Mouse (Mus musculus): ENCODE data around the gene C1s2.
"Not testable (repeated sequence)": the region's sequence is repeated elsewhere in the genome, so short reads cannot be mapped to it uniquely, and the experiment has no call there.

The C1s2 gene

GRCm38 (mm10) chr6:124640997-124641396, 5.1 kb upstream of the C1s2 start:
- intact Hi-C loops (cut with DNase I): loop anchor here (2.0 to 5.0 kb wide), 2 partner anchors 46 to 118 kb away; no protein-coding TSS in a partner anchor

DNA sequence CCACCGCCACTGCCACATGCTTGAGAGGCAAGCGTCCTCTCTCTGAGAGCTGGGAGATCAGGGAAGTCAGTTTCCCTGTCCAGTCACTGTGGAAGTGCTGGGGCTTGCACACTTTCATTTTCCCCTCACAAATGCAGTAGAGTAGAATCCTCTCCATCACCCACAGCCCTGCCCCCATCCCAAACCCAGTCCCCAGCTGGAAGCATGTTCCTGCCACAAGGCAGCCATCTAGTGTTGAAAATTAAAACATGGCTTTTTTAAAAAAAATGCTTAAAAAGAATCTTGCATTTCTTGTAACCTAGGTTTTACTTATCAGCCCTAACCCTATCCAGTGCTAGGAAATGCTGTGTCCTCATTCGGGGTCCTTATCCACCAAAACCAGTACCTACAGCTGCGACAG, 4.2 kb upstream of the C1s2 start:
- intact Hi-C loops (cut with DNase I): loop anchor here (2.0 to 5.0 kb wide), 2 partner anchors 47 to 119 kb away; no protein-coding TSS in a partner anchor

DNA sequence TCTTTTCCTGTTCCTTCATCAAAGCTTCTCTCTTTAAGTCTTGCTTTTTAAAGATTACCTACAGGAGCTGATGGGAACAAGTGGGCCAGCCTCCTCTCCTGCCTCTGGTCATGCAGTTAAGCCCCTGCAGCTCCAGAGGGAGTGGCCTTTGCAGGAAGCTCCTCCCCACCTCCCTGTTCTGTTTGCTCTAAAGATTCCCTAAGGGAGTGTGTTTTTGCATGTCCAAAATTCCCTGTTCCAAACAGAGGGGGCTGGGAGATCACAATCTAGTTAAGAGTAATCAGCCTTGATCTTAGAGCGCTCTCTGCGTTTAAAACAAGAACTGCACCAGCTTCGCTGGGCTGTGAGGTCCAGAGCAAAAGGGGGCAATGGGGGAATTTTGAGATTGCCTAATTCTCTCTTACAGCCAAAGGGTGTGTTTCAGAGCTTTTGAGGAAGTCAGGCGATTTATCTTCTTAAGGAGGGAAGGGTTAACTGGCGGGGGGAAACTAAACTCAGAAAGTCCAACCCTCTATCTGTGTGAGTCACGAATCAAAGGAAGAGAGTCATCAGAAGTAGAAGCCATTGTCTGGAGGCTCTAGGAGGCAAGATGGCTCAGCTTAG, 1.1 kb upstream of the C1s2 start:
- intact Hi-C loops (cut with DNase I): loop anchor here (5.0 to 10.0 kb wide), 2 partner anchors 65 to 152 kb away; partner anchors contain the start of gene C1rb

GRCm38 (mm10) chr6:124630763-124631162, 5.1 kb downstream of the C1s2 start:
- intact Hi-C loops (cut with DNase I): loop anchor here (10.0 kb wide), 1 partner anchor 146 kb away; no protein-coding TSS in a partner anchor

DNA sequence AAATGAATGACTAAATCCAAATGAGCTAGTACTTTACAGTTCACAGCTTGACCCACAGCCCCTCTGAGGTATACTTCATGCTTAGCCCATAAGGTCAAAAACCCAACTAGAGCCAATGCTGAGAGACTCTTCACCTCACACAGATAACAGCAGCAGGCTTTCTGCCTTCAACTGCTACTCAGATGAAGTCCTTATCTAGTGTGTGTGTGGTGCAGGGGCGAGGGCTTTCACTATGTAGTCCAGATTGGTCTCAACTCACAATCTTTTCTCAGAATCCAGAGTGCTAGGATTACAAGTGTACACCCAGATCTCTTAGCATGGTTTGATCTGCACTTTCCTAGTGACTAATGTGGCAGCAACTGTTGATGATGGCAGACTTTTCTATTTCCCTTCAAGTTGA, 9.7 kb downstream of the C1s2 start:
- intact Hi-C loops (cut with DNase I): not testable (repeated sequence)

- intact Hi-C loops (cut with DNase I): no loop called here
Measured at GRCm38 (mm10) chr6:124625612-124626011, 10.3 kb downstream of the C1s2 start.

DNA sequence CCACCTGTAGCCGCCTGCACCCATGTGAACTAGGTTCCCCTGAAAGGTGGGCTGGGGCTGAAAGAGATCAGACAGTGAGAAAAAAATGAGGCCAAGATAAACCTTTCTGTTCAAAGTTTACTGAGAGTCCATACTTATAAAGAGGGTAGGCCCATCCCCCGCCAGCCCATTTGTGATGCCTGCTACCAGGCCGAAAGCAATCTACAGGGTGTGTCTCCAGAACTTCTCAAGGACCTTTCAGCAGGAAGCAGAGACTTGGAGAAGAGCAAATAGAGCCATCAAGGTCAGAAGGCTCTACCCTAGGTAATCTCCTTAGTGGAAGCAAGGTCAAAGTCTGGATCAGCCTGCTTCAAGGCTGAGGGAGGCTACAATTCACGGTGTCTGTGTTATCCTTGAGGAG, 33.9 kb downstream of the C1s2 start:
- intact Hi-C loops (cut with DNase I): no loop called here

DNA sequence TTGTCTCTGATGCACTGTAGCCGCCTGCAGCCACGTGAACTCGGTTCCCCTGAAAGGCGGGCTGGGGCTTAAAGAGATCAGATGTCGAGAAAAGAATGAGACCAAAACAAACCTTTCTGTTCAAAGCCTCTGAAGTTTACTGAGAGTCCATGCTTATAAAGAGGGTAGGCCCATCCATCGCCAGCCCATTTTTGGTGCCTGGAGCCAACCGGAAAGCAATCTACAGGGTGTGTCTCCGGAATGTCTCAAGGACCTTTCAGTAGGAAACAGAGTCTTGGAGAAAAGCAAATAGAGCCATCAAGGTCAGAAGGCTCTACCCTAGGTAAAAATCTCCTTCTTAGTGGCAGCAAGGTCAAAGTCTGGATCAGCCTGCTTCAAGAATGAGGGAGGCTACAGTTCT, 42.8 kb downstream of the C1s2 start:
- intact Hi-C loops (cut with DNase I): no loop called here

DNA sequence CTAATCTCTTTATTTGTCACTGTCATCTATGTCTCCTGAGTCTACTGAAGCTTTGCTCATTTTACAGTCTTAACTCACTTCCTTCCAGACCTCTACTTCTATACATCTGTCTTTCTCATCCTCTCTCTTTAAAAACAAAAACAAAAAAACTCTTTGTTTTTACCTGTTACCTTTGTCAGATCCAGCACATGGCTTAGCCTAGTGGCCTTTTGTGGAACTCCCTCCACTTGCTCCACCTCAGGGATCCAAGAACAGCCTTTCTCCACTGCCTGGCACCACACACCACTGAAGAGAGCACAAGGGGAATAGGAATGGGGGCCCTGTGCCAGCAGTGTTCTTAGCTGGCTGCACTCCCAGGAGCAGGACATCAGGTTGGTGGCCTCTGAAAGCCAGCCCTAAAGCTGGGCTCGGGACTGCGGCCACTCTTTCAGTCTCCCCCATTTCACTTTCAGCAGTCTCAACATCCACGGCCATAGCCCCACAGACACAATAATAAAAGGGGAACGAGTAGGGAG, 43.6 kb downstream of the C1s2 start:
- intact Hi-C loops (cut with DNase I): no loop called here

- intact Hi-C loops (cut with DNase I): no loop called here
Measured at GRCm38 (mm10) chr6:124588771-124589170, 47.1 kb downstream of the C1s2 start.

DNA sequence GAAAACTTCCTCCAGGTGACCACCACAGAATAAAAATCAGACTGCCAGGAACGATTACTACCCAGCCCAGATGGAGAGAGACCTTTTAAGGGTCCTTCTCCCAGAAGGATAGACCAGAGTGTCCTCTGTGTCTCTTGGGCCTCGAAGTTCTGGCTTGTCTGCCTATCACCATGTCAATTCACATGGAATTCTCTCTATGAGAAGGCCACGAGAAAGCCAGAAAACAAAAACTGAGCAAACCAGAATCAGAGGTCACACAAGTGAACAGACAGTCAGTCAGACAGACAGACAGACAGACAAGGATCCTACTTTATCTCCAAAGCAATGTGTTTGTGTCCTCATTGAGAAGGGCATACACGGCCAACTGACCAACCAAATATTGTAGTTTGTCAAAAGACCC, 49.6 kb downstream of the C1s2 start:
- intact Hi-C loops (cut with DNase I): no loop called here

GRCm38 (mm10) chr6:124585761-124586160, 50.1 kb downstream of the C1s2 start:
- intact Hi-C loops (cut with DNase I): no loop called here

- intact Hi-C loops (cut with DNase I): no loop called here
Measured at GRCm38 (mm10) chr6:124584935-124585334, 51.0 kb downstream of the C1s2 start.

- intact Hi-C loops (cut with DNase I): no loop called here
Measured at GRCm38 (mm10) chr6:124582231-124582630, 53.7 kb downstream of the C1s2 start.

DNA sequence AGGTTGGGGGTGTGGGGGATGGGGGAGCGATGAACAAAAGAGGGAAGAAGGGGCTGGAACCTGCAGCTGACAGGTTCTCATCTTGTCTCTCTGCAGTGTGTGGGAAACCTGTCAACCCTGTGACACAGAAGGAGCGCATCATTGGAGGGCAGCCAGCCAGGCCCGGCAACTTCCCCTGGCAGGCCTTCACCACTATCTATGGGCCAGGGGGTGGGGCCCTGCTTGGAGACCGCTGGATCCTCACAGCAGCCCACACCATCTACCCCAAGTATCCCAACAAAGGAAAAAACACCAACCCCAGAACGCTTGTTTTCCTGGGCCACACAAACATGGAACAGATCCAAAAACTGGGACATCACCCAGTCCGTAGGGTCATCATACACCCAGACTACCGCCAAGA, 55.7 kb downstream of the C1s2 start:
- intact Hi-C loops (cut with DNase I): not testable (repeated sequence)

GRCm38 (mm10) chr6:124575155-124575678, 60.7 kb downstream of the C1s2 start:
- intact Hi-C loops (cut with DNase I): not testable (repeated sequence)
